Mouse (Mus musculus) heart, embryonic 13.5 days (tissue): Measurements from ENCODE around the gene Ccdc12. TPM values are rescaled to one million over a fixed set of nuclear protein-coding genes. Genes with fewer than 3 reads are reported as not detected.

ENCODE experiments used
- ATAC-seq: fragments of 200-750 bp; cut with Nextera tagmentation; 2 replicates; pipeline ENCODE4 v1.8.0; 2017; ENCODE audit warnings: moderate TSS enrichment; ENCODE audit not compliant: insufficient number of reproducible peaks, low FRiP score, low TSS enrichment; ENCODE audit errors: extremely low read depth
- H3K27ac ChIP-seq: fragments of 300-500 bp; sonication (generic); replicated peaks from 2 replicates; pipeline ENCODE4 v1.5.1; 2015; ENCODE audit warnings: moderate library complexity, mild to moderate bottlenecking, inconsistent platforms
- H3K27me3 ChIP-seq: fragments of 300-500 bp; sonication (generic); replicated peaks from 2 replicates; pipeline ENCODE4 v1.6.1; 2015; ENCODE audit warnings: mild to moderate bottlenecking, inconsistent platforms
- H3K36me3 ChIP-seq: fragments of 300-500 bp; sonication (generic); 2 replicates; pipeline ENCODE4 v1.6.1; 2015; ENCODE audit warnings: mild to moderate bottlenecking, inconsistent platforms
- H3K4me1 ChIP-seq: fragments of 300-500 bp; sonication (generic); 2 replicates; pipeline ENCODE4 v1.6.1; 2015; ENCODE audit warnings: inconsistent platforms
- H3K4me2 ChIP-seq: fragments of 300-500 bp; sonication (generic); 2 replicates; pipeline ENCODE4 v1.6.1; 2015; ENCODE audit warnings: inconsistent platforms, mild to moderate bottlenecking, moderate library complexity
- H3K4me3 ChIP-seq: fragments of 300-500 bp; sonication (generic); 2 replicates; pipeline ENCODE4 v1.5.1; 2015; ENCODE audit warnings: moderate library complexity, mild to moderate bottlenecking, inconsistent platforms
- H3K9ac ChIP-seq: fragments of 300-500 bp; sonication (generic); 2 replicates; pipeline ENCODE4 v1.6.1; 2015; ENCODE audit warnings: inconsistent platforms, mild to moderate bottlenecking, moderate library complexity
- H3K9me3 ChIP-seq: fragments of 300-500 bp; sonication (generic); 2 replicates; pipeline ENCODE4 v1.6.1; 2016; ENCODE audit warnings: inconsistent platforms
- WGBS: fragments of 180-500 bp; shearing (Covaris S2); methylation state at CpG from one replicate; pipeline ENCODE4 v1.1.7; 2015; ENCODE audit warnings: mixed read lengths; 5-methylcytosine and 5-hydroxymethylcytosine counted together
- polyA plus RNA-seq: library from polyadenylated mRNA; unstranded; fragments of >200 nt; fragmentation: Nextera tagmentation; extraction: Ambion mirVana; gene quantifications from 2 replicates; pipeline ENCODE4 v1.2.1, GENCODE M21; 2015

Gene Ccdc12
- polyA plus RNA-seq = 119 and 136 TPM in 2 replicates

DNA sequence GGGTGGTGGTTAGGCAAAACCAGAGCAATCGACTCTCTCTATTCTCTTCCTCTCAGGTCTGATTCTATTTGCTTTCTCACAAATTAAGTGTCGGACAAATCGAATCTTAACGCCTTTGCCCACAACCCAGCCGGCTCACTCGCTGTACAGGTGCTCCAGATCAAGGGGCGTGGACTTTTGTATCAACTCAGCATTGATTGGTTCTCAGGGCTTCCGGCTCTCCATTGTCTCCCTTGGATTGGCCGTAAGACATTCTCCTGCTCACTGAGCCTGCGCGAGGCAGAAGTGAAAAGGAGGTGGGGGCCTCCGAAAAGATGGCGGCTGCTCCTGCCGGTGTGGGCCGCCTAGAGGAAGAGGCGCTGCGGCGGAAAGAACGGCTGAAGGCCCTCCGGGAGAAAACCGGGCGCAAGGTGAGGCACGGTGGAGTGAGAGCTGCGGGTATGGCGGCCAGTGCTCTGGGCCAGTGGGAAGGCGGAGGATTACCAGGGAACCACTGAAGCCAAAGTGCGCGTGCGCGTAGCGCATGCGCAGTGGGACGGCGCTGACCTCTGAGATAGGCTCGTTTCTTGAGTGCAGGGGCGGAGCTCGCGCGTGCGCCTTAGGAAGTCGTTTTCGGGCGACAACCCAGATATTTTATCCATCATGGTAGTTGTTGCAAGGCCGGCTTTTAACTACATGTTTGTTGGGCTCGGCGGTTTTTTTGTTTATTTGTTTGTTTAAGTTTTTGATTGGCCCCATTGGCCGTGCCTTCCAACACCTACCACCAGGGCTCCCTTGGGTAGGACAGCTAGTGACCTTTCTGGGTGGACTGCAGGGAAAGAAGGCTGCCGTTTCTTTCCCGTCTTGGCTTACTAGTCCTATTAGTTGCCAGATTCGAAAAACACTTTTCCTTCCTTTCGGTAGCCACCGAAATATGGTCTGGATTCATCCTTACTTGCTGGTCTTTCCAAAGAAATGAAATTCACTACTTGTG is at the start of gene Ccdc12:
Gene Ccdc12 (plus strand): TSS at position 255 of the 973 bp plus-strand sequence.
- Histone ChIP-seq H3K9me3 (no peaks in the 10 kb centered on the region), H3K4me3 (peak within 1 kb of the TSS; percentile 81), H3K4me2 (peak within 1 kb of the TSS; percentile 86), H3K9ac (peak within 1 kb of the TSS; percentile 93), H3K27ac (peak within 1 kb of the TSS; percentile 93), H3K4me1 (peaks cover 60% of the 10 kb centered on the region), H3K36me3 (peaks cover 8% of the 10 kb centered on the region), H3K27me3 (peaks cover 16% of the 10 kb centered on the region)
- WGBS = under 1% methylated on average over 52 of the region's 52 CpGs
- ATAC-seq = peak; percentile 81

DNA sequence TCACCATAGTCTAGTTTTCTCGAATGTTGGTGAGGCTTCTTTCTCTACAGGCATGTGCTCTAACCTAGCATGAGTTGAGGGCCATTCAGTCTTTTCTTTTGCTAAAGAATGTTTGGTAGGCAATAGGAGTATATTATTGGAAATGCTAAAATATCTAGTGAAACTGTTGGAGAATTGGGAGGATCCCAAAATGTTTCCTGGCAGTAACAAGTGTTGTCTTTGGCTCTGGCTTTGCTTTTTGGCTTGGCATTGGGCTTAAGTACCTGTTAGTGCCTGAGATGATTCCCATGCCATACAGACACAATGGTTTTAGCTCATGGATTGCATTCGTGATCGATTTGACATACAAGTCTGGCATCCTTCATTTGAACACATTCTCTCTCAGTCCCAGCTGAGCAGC is 44.8 kb upstream of the Ccdc12 start:
- Histone ChIP-seq H3K9me3 (no peaks in the 10 kb centered on the region), H3K9ac (no peak overlapping the region), H3K27me3 (no peaks in the 10 kb centered on the region), H3K4me3 (no peak overlapping the region), H3K36me3 (peaks cover 82% of the 10 kb centered on the region), H3K27ac (no peak overlapping the region), H3K4me1 (no peaks in the 10 kb centered on the region), H3K4me2 (no peak overlapping the region)
- 88% methylated on average over 3 of the region's 3 CpGs for WGBS
- no peak for ATAC-seq

DNA sequence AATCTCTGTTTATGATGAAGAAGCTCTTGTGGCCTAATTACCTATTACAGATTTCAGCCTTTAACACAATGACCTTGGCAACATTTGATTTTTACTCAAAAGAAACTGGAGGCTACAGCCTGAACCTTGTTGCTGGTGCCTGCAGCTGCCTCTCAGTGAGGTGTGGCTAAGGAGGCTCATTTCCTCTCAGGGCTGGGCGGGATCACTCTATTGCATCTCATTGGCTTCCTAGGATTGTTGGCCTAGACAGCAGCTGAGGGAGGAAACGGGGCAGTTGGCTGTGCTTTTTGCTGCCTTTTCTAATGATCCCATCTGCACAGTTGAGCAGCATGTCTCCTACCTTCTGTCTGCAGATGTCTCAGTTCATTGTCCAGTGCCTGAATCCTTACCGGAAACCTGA is 39.2 kb upstream of the Ccdc12 start:
- Histone ChIP-seq H3K36me3 (peaks cover 83% of the 10 kb centered on the region), H3K9ac (no peak overlapping the region)
- no peak for ATAC-seq

DNA sequence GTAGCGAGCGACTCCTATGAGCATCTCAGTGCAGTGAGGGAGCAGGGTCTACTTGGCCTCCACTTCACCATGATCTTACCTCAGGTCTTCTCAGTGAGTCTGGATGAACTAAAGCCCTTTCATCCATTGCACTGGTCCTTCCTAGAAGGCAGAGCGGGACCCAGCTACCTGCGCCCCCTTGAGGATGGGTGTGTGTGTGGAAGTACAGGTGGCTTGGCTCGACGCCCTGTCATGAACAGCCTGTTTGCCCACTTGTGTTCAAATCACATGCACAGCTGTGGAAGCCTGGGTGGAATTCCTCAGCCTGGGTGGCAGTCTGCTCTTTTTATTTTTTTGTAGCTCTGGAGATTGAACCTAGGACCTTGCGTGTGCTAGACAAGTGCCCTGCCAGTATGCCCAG is 36.1 kb upstream of the Ccdc12 start:
- no peak for ATAC-seq
- H3K4me3 ChIP-seq = no peak overlapping the region
- H3K27ac ChIP-seq = no peak overlapping the region
- H3K9ac ChIP-seq = no peak overlapping the region
- 85% methylated on average over 7 of the region's 7 CpGs for WGBS
- no peaks in the 10 kb centered on the region for H3K27me3 ChIP-seq
- H3K36me3 ChIP-seq = peaks cover 69% of the 10 kb centered on the region
- peaks cover 13% of the 10 kb centered on the region for H3K4me1 ChIP-seq
- no peak overlapping the region for H3K4me2 ChIP-seq
- H3K9me3 ChIP-seq = no peaks in the 10 kb centered on the region

More for the DNA sequence above, 39.2 kb upstream of the Ccdc12 start:
- Histone ChIP-seq H3K4me1 (no peaks in the 10 kb centered on the region), H3K4me2 (no peak overlapping the region), H3K9me3 (no peaks in the 10 kb centered on the region), H3K27me3 (no peaks in the 10 kb centered on the region), H3K4me3 (no peak overlapping the region), H3K27ac (no peak overlapping the region)
- 61% methylated on average over 3 of the region's 3 CpGs for WGBS

DNA sequence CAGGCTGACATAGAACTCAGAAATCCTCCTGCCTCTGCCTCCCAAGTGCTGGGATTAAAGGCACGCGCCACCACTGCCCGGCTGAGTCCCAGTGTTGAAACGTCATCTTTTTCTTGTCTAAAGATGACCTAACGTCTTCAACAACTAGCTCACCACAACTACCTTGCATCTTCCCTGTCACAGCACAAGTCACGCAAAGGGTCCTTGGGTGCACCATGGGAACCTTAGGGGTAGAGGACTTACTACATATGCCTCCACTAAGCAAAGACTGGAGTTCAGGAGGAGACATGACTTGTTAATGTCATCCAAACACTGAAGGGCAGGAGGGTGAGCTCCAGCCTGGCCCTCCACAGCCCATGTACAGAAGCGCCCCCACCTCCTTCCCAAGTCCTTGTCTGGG is 35.6 kb upstream of the Ccdc12 start:
- Histone ChIP-seq H3K27ac (no peak overlapping the region), H3K27me3 (no peaks in the 10 kb centered on the region), H3K36me3 (peaks cover 64% of the 10 kb centered on the region), H3K4me2 (no peak overlapping the region), H3K9ac (no peak overlapping the region), H3K4me1 (peaks cover 17% of the 10 kb centered on the region), H3K9me3 (no peaks in the 10 kb centered on the region), H3K4me3 (no peak overlapping the region)
- no peak for ATAC-seq
- 90% methylated on average over 7 of the region's 7 CpGs for WGBS

DNA sequence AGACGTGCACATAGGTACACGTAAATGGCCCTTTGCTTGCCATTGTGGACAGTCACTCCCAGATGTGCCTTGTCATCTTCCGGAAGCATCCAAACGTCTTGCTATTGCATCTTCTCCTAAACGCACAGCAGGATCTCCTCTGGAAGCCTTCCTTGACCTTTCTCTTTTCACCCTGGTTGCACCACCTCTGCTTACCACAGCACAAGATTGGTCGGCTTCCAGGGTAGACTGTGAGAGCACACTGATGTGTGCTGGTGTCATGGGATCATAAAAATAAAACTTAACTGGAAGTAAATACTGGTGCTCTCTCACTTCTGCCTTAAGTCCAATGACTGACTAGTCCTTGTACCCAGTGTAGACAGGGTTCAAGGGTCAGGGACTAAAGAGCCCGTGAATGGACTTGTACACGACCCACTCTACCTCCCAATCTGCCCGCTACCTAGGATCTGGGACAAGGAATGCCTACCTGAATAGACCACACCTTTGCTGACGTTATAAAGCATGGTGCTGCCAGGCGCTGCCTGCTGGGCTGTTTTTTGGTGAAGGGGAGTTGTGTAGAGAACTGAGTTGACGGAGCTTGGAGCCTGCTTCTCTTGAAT is 33.6 kb upstream of the Ccdc12 start:
- WGBS = 80% methylated on average over 12 of the region's 12 CpGs
- Histone ChIP-seq H3K27ac (no peak overlapping the region), H3K36me3 (peaks cover 58% of the 10 kb centered on the region), H3K9ac (no peak overlapping the region), H3K9me3 (no peaks in the 10 kb centered on the region), H3K4me3 (no peak overlapping the region), H3K4me1 (peaks cover 17% of the 10 kb centered on the region), H3K27me3 (no peaks in the 10 kb centered on the region), H3K4me2 (no peak overlapping the region)
- no peak for ATAC-seq

DNA sequence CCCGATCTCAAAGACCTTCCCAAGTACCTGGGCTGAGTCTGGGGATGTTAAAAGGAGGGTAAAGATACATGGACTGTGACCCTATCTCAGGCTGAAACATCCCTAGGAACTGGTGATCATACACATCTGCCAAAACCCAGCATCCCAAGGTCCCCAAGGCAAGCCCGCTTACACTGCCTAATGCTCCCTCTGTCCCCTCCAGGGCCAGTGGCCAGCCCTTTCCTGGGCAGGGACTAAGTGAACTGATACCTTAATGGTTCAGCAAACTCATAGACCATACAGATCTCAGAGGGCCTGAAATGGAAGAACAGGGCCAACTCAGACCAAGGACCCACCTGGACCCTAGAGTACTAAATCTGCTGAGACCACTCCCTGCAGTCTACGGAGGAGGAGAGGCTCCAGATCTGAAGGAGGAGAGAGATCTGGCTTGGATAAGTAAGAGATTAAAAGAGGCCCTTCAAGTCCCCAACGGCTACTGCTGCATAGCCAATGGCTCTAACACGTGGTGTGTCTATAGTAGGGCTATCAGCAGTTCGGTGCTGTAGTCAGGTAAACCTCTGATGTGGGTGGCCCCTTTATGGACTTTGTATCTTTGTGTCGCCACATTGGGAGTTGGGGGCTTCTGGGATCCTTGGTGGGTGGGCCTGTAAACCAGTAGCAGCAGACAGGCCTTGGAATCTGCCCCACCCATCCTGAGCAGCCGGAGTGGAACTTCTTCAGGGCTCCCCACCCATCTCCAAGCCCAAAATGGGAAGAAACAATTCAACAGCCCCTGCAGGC is 32.7 kb upstream of the Ccdc12 start:
- peak overlapping the region; percentile 70 for H3K4me3 ChIP-seq
- ATAC-seq = no peak
- peak overlapping the region; percentile 99 for H3K4me2 ChIP-seq
- peaks cover 51% of the 10 kb centered on the region for H3K36me3 ChIP-seq
- no peaks in the 10 kb centered on the region for H3K27me3 ChIP-seq
- peak overlapping the region; percentile 91 for H3K27ac ChIP-seq
- peak overlapping the region; percentile 87 for H3K9ac ChIP-seq
- H3K4me1 ChIP-seq = peaks cover 17% of the 10 kb centered on the region
- no peaks in the 10 kb centered on the region for H3K9me3 ChIP-seq
- 40% methylated on average over 8 of the region's 8 CpGs for WGBS

DNA sequence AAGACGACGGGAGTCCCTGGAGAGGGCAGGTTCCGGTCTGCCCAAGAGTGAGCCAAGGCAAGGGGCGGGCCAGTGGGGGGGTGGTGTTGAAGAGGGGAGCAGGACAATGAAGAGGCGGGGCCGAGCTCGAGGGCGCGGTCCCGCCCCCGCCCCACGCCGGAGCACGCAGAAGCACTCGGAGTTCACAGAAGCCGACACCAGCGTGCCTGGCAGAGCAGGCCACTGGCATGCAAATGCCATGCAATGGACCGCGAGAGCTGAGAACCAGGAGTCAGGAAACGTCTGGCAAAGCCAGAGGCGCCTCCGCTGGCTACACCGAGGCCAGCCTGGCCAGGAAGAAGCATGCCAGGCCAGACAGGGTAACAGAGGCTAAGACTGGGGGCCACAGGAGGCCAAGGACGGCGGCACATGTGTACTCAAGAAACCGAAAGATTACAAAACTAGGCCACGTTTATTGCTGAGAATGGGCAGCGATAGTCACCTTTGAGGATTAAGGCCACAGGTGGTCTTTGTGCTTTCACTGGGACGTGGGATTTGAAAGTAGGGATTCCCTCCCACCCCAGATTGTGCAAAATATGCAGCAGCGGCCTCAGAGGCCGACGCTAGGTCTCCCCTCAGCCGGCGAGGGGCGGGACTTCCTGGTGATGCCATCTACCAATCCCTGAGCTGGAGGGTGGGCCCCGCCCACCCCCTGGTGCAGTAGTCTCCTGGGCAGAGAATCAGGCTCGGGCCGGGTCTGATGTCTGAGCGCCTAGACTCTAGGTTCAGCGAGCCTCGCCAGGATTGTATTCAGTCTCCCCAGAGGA is 31.7 kb upstream of the Ccdc12 start, which contains the start of gene Nradd:
Gene Nradd (minus strand): TSS at position 92 of the 806 bp plus-strand sequence.
- Histone ChIP-seq H3K4me3 (peak within 1 kb of the TSS; percentile 70), H3K36me3 (peaks cover 44% of the 10 kb centered on the region), H3K27ac (peak within 1 kb of the TSS; percentile 91), H3K4me2 (peak within 1 kb of the TSS; percentile 99), H3K27me3 (no peaks in the 10 kb centered on the region), H3K9ac (peak within 1 kb of the TSS; percentile 87), H3K9me3 (no peaks in the 10 kb centered on the region), H3K4me1 (peaks cover 17% of the 10 kb centered on the region)
- under 1% methylated on average over 41 of the region's 41 CpGs for WGBS
- peak; percentile 88 for ATAC-seq

DNA sequence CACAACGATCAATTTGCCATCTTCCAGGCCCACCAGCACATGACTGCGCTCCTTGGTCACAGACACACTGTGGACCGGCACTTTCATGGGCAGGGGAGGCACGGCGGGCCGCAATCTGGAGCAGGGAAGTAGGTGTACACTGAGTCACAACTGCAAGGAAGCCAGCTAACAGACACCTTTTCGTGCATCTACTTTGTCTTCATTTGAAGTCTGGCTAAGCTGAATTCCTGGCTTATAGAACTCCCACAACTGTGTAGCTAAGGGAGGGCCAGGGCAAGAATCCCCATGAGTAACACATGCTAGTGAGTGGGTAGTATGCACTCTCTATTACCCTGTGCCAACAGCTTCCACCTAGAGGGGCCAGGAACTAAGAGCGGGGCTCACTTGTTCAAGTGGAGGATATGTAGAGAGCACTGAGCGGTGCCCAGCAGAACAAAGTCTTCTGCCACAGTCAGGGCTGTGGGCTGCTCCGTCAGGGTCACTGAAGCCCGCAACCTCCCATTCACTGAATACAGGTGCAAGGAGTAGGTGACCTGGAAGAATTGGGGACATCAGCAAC is 30.9 kb upstream of the Ccdc12 start:
- peak overlapping the region; percentile 70 for H3K4me3 ChIP-seq
- H3K27ac ChIP-seq = peak overlapping the region; percentile 56
- H3K9me3 ChIP-seq = no peaks in the 10 kb centered on the region
- 72% methylated on average over 11 of the region's 11 CpGs for WGBS
- no peak for ATAC-seq
- H3K4me2 ChIP-seq = peak overlapping the region; percentile 99
- peaks cover 36% of the 10 kb centered on the region for H3K36me3 ChIP-seq
- H3K9ac ChIP-seq = peak overlapping the region; percentile 87
- H3K27me3 ChIP-seq = peaks cover 3% of the 10 kb centered on the region
- H3K4me1 ChIP-seq = peaks cover 17% of the 10 kb centered on the region

DNA sequence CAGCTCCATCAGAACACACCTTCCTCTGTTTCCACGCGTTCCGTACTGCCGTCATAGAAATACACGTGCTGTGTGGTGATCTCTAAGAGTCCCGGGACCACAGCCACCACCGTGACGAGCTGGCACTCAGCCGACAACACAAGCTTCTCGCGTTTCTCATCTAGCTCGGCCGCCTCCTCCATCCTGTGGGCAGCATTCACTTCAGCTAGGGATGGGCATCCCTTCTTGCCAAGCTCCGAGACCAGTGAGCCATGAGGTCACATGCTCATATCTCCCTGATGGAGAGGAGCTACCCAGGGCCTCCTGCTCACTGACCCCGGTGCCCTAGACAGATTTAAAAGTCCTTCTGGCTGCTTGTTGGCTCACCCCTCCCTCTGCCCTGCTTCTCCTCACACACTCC is 26.1 kb upstream of the Ccdc12 start:
- H3K27ac ChIP-seq = no peak overlapping the region
- H3K9ac ChIP-seq = no peak overlapping the region
- ATAC-seq = no peak
- H3K27me3 ChIP-seq = peaks cover 48% of the 10 kb centered on the region
- H3K4me3 ChIP-seq = no peak overlapping the region
- H3K9me3 ChIP-seq = no peaks in the 10 kb centered on the region
- no peak overlapping the region for H3K4me2 ChIP-seq
- peaks cover 14% of the 10 kb centered on the region for H3K4me1 ChIP-seq
- H3K36me3 ChIP-seq = peaks cover 19% of the 10 kb centered on the region
- WGBS = 81% methylated on average over 15 of the region's 15 CpGs
